Mouse (Mus musculus): Measurements from ENCODE around the gene Rdh14.

GRCm38 (mm10) chr12:10411453-10411852 lies 20.9 kb downstream of the Rdh14 start:
- no peak for TF ChIP-seq CTCF (IDR thresholded peaks at IDR 0.05; ENCODE audit: low read depth)
- no peak for TF ChIP-seq EP300 (IDR thresholded peaks at IDR 0.05; ENCODE audit: low read depth)
